Mouse (Mus musculus) gastrocnemius, postnatal 36 days (tissue): ENCODE data around the gene H3f3b. TPM values are rescaled to one million over a fixed set of nuclear protein-coding genes. Genes with fewer than 3 reads are reported as not detected.

Experiments
- total RNA-seq, 2 experiments: library from RNA; stranded (reverse); gene quantifications; 2 replicates each; pipeline ENCODE4 v1.2.3; 2021

The H3f3b gene
- total RNA-seq, 2 experiments from 2014 or later = 56.1 to 75.3 TPM

Other genes with a start within 250 kb of the H3f3b start
- gene Caskin2, start 214.3 kb downstream of the H3f3b start, total RNA-seq = 10 to 100 TPM; 12.6 to 13.3 TPM
- 1 to 10 TPM; 4.6 to 6.0 TPM for gene Tsen54, start 213.2 kb downstream of the H3f3b start, total RNA-seq
- gene Llgl2, start 203.9 kb downstream of the H3f3b start, total RNA-seq = 1 to 10 TPM; 6.5 to 9.9 TPM
- gene Myo15b, start 169.6 kb downstream of the H3f3b start, total RNA-seq = not detected
- under 1 TPM; 0.46 to 0.84 TPM for gene Smim5, start 128.0 kb downstream of the H3f3b start, total RNA-seq
- not detected for gene Smim6, start 115.9 kb downstream of the H3f3b start, total RNA-seq
- gene Sap30bp, start 94.7 kb downstream of the H3f3b start, total RNA-seq = 10 to 100 TPM; 11.5 to 11.6 TPM
- 1 to 10 TPM; 4.5 to 6.9 TPM for gene Recql5, start 94.5 kb downstream of the H3f3b start, total RNA-seq
- gene Itgb4, start 53.3 kb downstream of the H3f3b start, total RNA-seq = 1 to 10 TPM; 1.9 to 3.3 TPM
- 1 to 10 TPM; 3.0 to 3.8 TPM for gene Galk1, start 15.2 kb downstream of the H3f3b start, total RNA-seq
- gene Unk, start 2.4 kb upstream of the H3f3b start, total RNA-seq = 1 to 10 TPM; 6.0 to 7.1 TPM
- gene Unc13d, start 50.0 kb upstream of the H3f3b start, total RNA-seq = under 1 TPM; 0.30 to 0.48 TPM
- 10 to 100 TPM; 70.1 to 71.0 TPM for gene Wbp2, start 59.0 kb upstream of the H3f3b start, total RNA-seq
- gene Trim47, start 99.2 kb upstream of the H3f3b start, total RNA-seq = 1 to 10 TPM; 9.1 to 9.3 TPM
- gene Trim65, start 103.2 kb upstream of the H3f3b start, total RNA-seq = 1 to 10 TPM; 4.1 to 4.8 TPM
- 10 to 100 TPM; 49.4 to 49.9 TPM for gene Mrpl38, start 110.9 kb upstream of the H3f3b start, total RNA-seq
- 1 to 10 TPM; 9.3 to 9.8 TPM for gene Fbf1, start 140.2 kb upstream of the H3f3b start, total RNA-seq
- gene Ten1, start 170.9 kb upstream of the H3f3b start, total RNA-seq = 10 to 100 TPM; 19.2 to 21.9 TPM
- gene Acox1, start 171.1 kb upstream of the H3f3b start, total RNA-seq = 10 to 100 TPM; 62.6 to 80.1 TPM
- under 1 TPM; 0.05 to 0.07 TPM for gene Evpl, start 210.1 kb upstream of the H3f3b start, total RNA-seq
- gene Srp68, start 246.3 kb upstream of the H3f3b start, total RNA-seq = 10 to 100 TPM; 72.1 to 83.1 TPM